Mouse (Mus musculus) ES-Bruce4 (cell line): Measurements from ENCODE around the gene Casp6. TPM values are rescaled to one million over a fixed set of nuclear protein-coding genes. Genes with fewer than 3 reads are reported as not detected.

Source experiments
- H3K27ac ChIP-seq: 2 replicates; pipeline ENCODE4 v1.5.1; 2012; ENCODE audit warnings: low read length, inconsistent platforms; ENCODE audit not compliant: insufficient read depth
- H3K27me3 ChIP-seq: 2 replicates; pipeline ENCODE4 v1.6.1; 2012; ENCODE audit warnings: mild to moderate bottlenecking, low read length, inconsistent platforms; ENCODE audit not compliant: control insufficient read depth, poor library complexity, insufficient read depth, severe bottlenecking
- H3K36me3 ChIP-seq: 2 replicates; pipeline ENCODE4 v1.6.1; 2012; ENCODE audit warnings: inconsistent platforms, mild to moderate bottlenecking, low read length, moderate library complexity; ENCODE audit not compliant: control insufficient read depth, poor library complexity, insufficient read depth, severe bottlenecking
- H3K4me1 ChIP-seq: one replicate; pipeline ENCODE4 v1.8.1; 2011; ENCODE audit warnings: low read length; ENCODE audit not compliant: control insufficient read depth, insufficient read depth
- H3K4me3 ChIP-seq: 2 replicates; pipeline ENCODE4 v1.5.1; 2011; ENCODE audit warnings: low read depth, mild to moderate bottlenecking, low read length
- H3K9ac ChIP-seq: 2 replicates; pipeline ENCODE4 v1.6.1; 2012; ENCODE audit warnings: low read depth, mild to moderate bottlenecking, inconsistent platforms; ENCODE audit not compliant: poor library complexity, severe bottlenecking
- H3K9me3 ChIP-seq: replicated peaks from 2 replicates; pipeline ENCODE4 v1.6.1; 2012; ENCODE audit warnings: mild to moderate bottlenecking, low read length, inconsistent platforms; ENCODE audit not compliant: control insufficient read depth, poor library complexity, insufficient read depth, severe bottlenecking
- CTCF ChIP-seq: IDR thresholded peaks from one replicate; pipeline ENCODE4 v1.8.1; 2011; ENCODE audit warnings: low read depth, low read length
- EP300 ChIP-seq: IDR thresholded peaks from 2 replicates; pipeline ENCODE4 v1.6.1; 2011; ENCODE audit warnings: low read depth, low read length; ENCODE audit not compliant: insufficient read depth
- POLR2A ChIP-seq: IDR thresholded peaks from one replicate; pipeline ENCODE4 v1.8.1; 2011; ENCODE audit warnings: low read length; ENCODE audit not compliant: insufficient read depth
- polyA plus RNA-seq: library from polyadenylated mRNA; stranded (reverse); fragments of >200 nt; gene quantifications from 2 replicates; pipeline ENCODE4 v1.2.4, GENCODE M21; 2011; ENCODE audit warnings: low read depth; ENCODE audit not compliant: missing spikeins, insufficient read depth, insufficient read length

Casp6 gene
- polyA plus RNA-seq, 1 experiment, result 19.1 TPM

DNA sequence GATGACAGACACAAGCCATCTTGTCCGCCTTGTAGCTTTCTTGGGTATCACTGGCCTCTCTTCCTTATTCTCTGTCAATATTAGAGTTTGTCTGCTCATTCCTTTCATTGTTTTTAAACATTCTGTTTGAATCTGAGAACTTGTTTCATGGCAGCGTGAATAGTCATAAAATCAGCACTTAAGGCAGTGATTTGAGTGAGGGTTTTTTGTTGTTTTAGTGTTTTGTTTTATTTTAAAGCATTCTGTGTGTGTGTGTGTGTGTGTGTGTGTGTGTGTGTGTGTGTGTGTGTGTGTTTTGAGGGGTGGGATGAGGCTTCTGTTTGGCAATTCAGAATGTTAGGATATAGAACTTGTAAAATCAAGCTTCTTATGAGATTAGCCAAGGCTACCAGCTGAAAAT, 21.3 kb upstream of the Casp6 start:
- H3K36me3 ChIP-seq, result no peaks in the 10 kb centered on the region
- no peak overlapping the region for H3K4me3 ChIP-seq
- H3K27ac ChIP-seq, result no peak overlapping the region
- TF ChIP-seq EP300, result no peak
- TF ChIP-seq CTCF, result no peak
- H3K27me3 ChIP-seq, result no peaks in the 10 kb centered on the region
- no peak overlapping the region for H3K9ac ChIP-seq
- no peaks in the 10 kb centered on the region for H3K4me1 ChIP-seq
- H3K9me3 ChIP-seq, result 0 out of 2 replicates have a peak, but pooled peaks cover 2% of the 10 kb centered on the region

GRCm38 (mm10) chr3:129880925-129881593, 20.2 kb upstream of the Casp6 start:
- peaks cover 1% of the 10 kb centered on the region for H3K4me1 ChIP-seq
- no peak overlapping the region for H3K4me3 ChIP-seq
- TF ChIP-seq CTCF, result no peak
- TF ChIP-seq EP300, result no peak
- no peak for TF ChIP-seq POLR2A
- no peak overlapping the region for H3K9ac ChIP-seq
- H3K36me3 ChIP-seq, result no peaks in the 10 kb centered on the region
- H3K27ac ChIP-seq, result no peak overlapping the region
- no peaks in the 10 kb centered on the region for H3K9me3 ChIP-seq
- H3K27me3 ChIP-seq, result no peaks in the 10 kb centered on the region

- no peaks in the 10 kb centered on the region; the same call in 1 of the 2 replicates for H3K36me3 ChIP-seq
- H3K4me1 ChIP-seq, result peaks cover 1% of the 10 kb centered on the region
- no peak for TF ChIP-seq CTCF
- no peak for TF ChIP-seq POLR2A
- no peak for TF ChIP-seq EP300
- no peaks in the 10 kb centered on the region for H3K9me3 ChIP-seq
- no peak overlapping the region for H3K27ac ChIP-seq
- H3K9ac ChIP-seq, result no peak overlapping the region
- no peak overlapping the region for H3K4me3 ChIP-seq
- no peaks in the 10 kb centered on the region for H3K27me3 ChIP-seq
Observed at GRCm38 (mm10) chr3:129885577-129885976, 15.6 kb upstream of the Casp6 start.

DNA sequence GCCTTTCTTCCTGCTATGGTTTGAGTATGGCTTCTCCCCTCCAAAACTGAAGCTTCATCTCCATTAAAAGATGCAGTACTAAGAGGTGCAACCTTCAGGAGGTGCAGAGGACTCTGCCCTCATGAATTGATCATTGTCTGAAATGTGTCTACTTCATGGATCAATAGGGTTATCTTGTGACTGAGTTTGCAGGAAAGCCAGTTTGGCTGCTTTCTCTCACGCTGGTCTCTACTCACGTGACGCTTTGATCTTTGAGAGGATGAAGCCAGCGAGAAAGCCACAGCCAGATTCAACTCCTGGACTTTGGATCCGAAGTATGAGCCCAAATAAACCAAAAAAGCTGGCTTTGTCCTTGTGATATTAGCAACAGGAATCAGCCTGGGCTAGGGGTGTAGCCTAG, 14.8 kb upstream of the Casp6 start:
- no peaks in the 10 kb centered on the region for H3K27me3 ChIP-seq
- no peaks in the 10 kb centered on the region for H3K9me3 ChIP-seq
- no peak overlapping the region for H3K9ac ChIP-seq
- peaks cover 1% of the 10 kb centered on the region for H3K4me1 ChIP-seq
- TF ChIP-seq POLR2A (no peak), EP300 (no peak), CTCF (no peak)
- no peak overlapping the region for H3K4me3 ChIP-seq
- H3K27ac ChIP-seq, result no peak overlapping the region
- no peaks in the 10 kb centered on the region; the same call in 1 of the 2 replicates for H3K36me3 ChIP-seq

DNA sequence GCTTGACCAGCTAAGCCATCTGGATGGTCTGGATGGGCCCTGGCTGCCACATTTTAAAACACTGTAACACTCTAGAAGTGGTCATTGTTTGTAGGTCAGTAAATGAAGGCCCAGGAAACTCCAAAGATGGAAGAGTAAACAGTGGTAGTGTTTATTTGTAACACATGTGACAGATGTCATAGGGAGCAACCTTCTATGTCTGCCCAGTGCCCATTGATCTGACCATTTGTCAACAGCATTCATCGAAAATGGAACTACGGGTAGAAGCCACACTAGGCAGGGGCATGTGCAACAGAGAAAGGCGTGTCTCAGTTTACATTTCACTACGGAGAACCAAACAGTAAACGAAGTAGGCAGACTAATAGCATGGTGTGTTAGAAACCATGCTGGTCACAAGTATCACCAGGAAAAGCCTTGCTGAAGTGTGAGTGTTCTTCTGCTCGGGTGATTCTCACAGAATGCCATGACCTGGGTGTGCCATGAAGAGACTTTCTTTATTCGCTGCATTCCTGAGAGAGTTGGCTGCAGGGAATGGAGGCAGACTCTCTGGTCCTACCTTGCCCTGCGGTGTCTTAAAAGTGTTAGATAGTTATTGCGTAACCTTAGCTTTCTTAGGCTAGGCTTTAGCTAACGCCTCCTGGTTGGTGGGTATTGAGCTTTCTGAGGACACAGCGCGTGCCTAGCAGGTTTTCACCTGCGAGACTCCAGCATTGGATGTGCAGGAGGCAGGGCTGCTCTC, 13.3 kb upstream of the Casp6 start:
- no peaks in the 10 kb centered on the region; the same call in 1 of the 2 replicates for H3K36me3 ChIP-seq
- TF ChIP-seq CTCF (no peak), POLR2A (no peak), EP300 (no peak)
- H3K27me3 ChIP-seq, result no peaks in the 10 kb centered on the region
- peaks cover 1% of the 10 kb centered on the region for H3K4me1 ChIP-seq
- no peak overlapping the region for H3K27ac ChIP-seq
- H3K9ac ChIP-seq, result no peak overlapping the region
- no peak overlapping the region for H3K4me3 ChIP-seq
- no peaks in the 10 kb centered on the region for H3K9me3 ChIP-seq

DNA sequence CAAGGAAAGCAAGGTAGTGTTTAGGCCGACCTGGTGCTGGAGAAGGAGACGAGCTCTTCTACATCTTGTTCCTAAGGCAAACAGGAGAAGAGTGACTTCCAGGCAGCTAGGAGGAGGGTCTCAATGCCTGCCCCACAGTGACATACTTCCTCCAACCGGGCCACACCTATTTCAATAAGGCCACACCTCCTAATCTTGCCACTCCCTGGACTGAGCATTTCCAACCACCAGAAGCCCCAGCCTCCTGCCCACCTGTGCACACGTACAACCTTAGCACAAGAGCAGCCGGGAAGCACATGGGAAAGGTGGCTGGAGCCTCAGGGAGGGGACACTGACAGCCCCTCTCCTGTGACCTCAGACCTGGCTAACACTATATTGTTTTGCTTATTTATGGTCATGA, 9.2 kb upstream of the Casp6 start:
- Histone ChIP-seq H3K4me1 (no peaks in the 10 kb centered on the region), H3K9ac (no peak overlapping the region), H3K9me3 (no peaks in the 10 kb centered on the region), H3K27me3 (no peaks in the 10 kb centered on the region), H3K36me3 (no peaks in the 10 kb centered on the region; the same call in 1 of the 2 replicates), H3K27ac (no peak overlapping the region), H3K4me3 (no peak overlapping the region)
- TF ChIP-seq EP300 (no peak), POLR2A (no peak), CTCF (no peak)
